Mouse (Mus musculus) G1E (cell line): ENCODE data around the gene Evi5.

Experiments used
- CTCF ChIP-seq: IDR thresholded peaks from 2 replicates; pipeline ENCODE4 v1.5.1; 2012; ENCODE audit warnings: low read depth, low read length, inconsistent platforms, mixed read lengths
- GATA2 ChIP-seq: IDR thresholded peaks from 2 replicates; pipeline ENCODE4 v1.6.1; 2012; ENCODE audit warnings: low read depth, low read length, inconsistent platforms, borderline replicate concordance
- TAL1 ChIP-seq: conservative IDR thresholded peaks from 2 replicates; pipeline ENCODE4 v1.6.1; 2012; ENCODE audit warnings: low read depth, low read length, inconsistent platforms, mixed read lengths

- no peak for TF ChIP-seq CTCF
- no peak for TF ChIP-seq GATA2
- no peak for TF ChIP-seq TAL1
Measured at GRCm38 (mm10) chr5:107789492-107789891, 85.4 kb downstream of the Evi5 start.
